Mouse (Mus musculus) erythroblast, embryonic 14.5 days (primary cell): ENCODE results near the gene Jdp2. TPM values are rescaled to one million over a fixed set of nuclear protein-coding genes. Genes with fewer than 3 reads are reported as not detected.
"Not testable (repeated sequence)": the region's sequence is repeated elsewhere in the genome, so short reads cannot be mapped to it uniquely, and the experiment has no call there.

Source experiments
- H3K27me3 ChIP-seq: 2 replicates; pipeline ENCODE4 v1.6.1; 2012; ENCODE audit warnings: inconsistent platforms; ENCODE audit not compliant: control insufficient read depth
- H3K36me3 ChIP-seq: 2 replicates; pipeline ENCODE4 v1.6.1; 2012; ENCODE audit warnings: mild to moderate bottlenecking, inconsistent platforms; ENCODE audit not compliant: control insufficient read depth
- H3K4me1 ChIP-seq: 2 replicates; pipeline ENCODE4 v1.6.1; 2012; ENCODE audit warnings: inconsistent platforms; ENCODE audit not compliant: control insufficient read depth
- H3K4me3 ChIP-seq: replicated peaks from 2 replicates; pipeline ENCODE3; 2012; ENCODE audit warnings: moderate library complexity, mild to moderate bottlenecking, inconsistent platforms
- H3K9me3 ChIP-seq: 2 replicates; pipeline ENCODE4 v1.6.1; 2012; ENCODE audit warnings: low read length, inconsistent platforms, mixed read lengths; ENCODE audit not compliant: control insufficient read depth
- GATA1 ChIP-seq: IDR thresholded peaks from 2 replicates; pipeline ENCODE4 v1.6.1; 2012; ENCODE audit warnings: low read length, inconsistent platforms, mixed read lengths
- TAL1 ChIP-seq: IDR thresholded peaks from 3 replicates; pipeline ENCODE4 v1.6.1; 2012; ENCODE audit warnings: low read length, inconsistent platforms, mixed read lengths
- polyA plus RNA-seq: library from polyadenylated mRNA; stranded (reverse); fragments of >175 nt; gene quantifications from 2 replicates; pipeline ENCODE4 v1.2.3, GENCODE M21; 2012

Gene Jdp2
- polyA plus RNA-seq, 1 experiment = 0.07 TPM

GRCm38 (mm10) chr12:85639326-85640008, 40.6 kb downstream of the Jdp2 start:
- Histone ChIP-seq H3K36me3 (no peaks in the 10 kb centered on the region), H3K9me3 (no peaks in the 10 kb centered on the region), H3K4me3 (no peak overlapping the region), H3K4me1 (no peaks in the 10 kb centered on the region), H3K27me3 (no peaks in the 10 kb centered on the region)
- TF ChIP-seq GATA1 (no peak), TAL1 (no peak)

- Histone ChIP-seq H3K36me3 (no peaks in the 10 kb centered on the region), H3K4me3 (no peak overlapping the region), H3K4me1 (no peaks in the 10 kb centered on the region), H3K27me3 (no peaks in the 10 kb centered on the region), H3K9me3 (no peaks in the 10 kb centered on the region)
- TF ChIP-seq TAL1 (no peak), GATA1 (no peak)
These were observed 42.2 kb downstream of the Jdp2 start for GRCm38 (mm10) chr12:85640852-85641563.

- no peaks in the 10 kb centered on the region for H3K4me1 ChIP-seq
- no peaks in the 10 kb centered on the region for H3K36me3 ChIP-seq
- no peak overlapping the region for H3K4me3 ChIP-seq
- TF ChIP-seq TAL1 (no peak), GATA1 (no peak)
- no peaks in the 10 kb centered on the region for H3K9me3 ChIP-seq
- H3K27me3 ChIP-seq = no peaks in the 10 kb centered on the region
These were observed 42.7 kb downstream of the Jdp2 start for GRCm38 (mm10) chr12:85641564-85641931.

GRCm38 (mm10) chr12:85643735-85644134, 44.9 kb downstream of the Jdp2 start:
- no peak overlapping the region for H3K4me3 ChIP-seq
- H3K9me3 ChIP-seq = no peaks in the 10 kb centered on the region
- H3K4me1 ChIP-seq = no peaks in the 10 kb centered on the region
- no peaks in the 10 kb centered on the region for H3K36me3 ChIP-seq
- TF ChIP-seq TAL1 (no peak), GATA1 (no peak)
- no peaks in the 10 kb centered on the region for H3K27me3 ChIP-seq

GRCm38 (mm10) chr12:85645664-85646063, 46.8 kb downstream of the Jdp2 start:
- Histone ChIP-seq H3K4me1 (no peaks in the 10 kb centered on the region), H3K36me3 (no peaks in the 10 kb centered on the region)

GRCm38 (mm10) chr12:85647346-85647745, 48.5 kb downstream of the Jdp2 start:
- TF ChIP-seq GATA1 (no peak), TAL1 (no peak)
- Histone ChIP-seq H3K27me3 (no peaks in the 10 kb centered on the region), H3K9me3 (peaks cover 7% of the 10 kb centered on the region), H3K4me1 (no peaks in the 10 kb centered on the region), H3K36me3 (no peaks in the 10 kb centered on the region), H3K4me3 (no peak overlapping the region)

More at GRCm38 (mm10) chr12:85645664-85646063, 46.8 kb downstream of the Jdp2 start:
- TF ChIP-seq TAL1 (no peak), GATA1 (no peak)
- H3K9me3 ChIP-seq = peaks cover 4% of the 10 kb centered on the region
- H3K4me3 ChIP-seq = no peak overlapping the region
- no peaks in the 10 kb centered on the region for H3K27me3 ChIP-seq

GRCm38 (mm10) chr12:85647955-85648354, 49.1 kb downstream of the Jdp2 start:
- Histone ChIP-seq H3K36me3 (no peaks in the 10 kb centered on the region), H3K4me1 (no peaks in the 10 kb centered on the region), H3K9me3 (peaks cover 7% of the 10 kb centered on the region), H3K4me3 (no peak overlapping the region), H3K27me3 (no peaks in the 10 kb centered on the region)
- no peak for TF ChIP-seq TAL1
- no peak for TF ChIP-seq GATA1

GRCm38 (mm10) chr12:85659319-85659718, 60.5 kb downstream of the Jdp2 start:
- TF ChIP-seq TAL1 = no peak
- Histone ChIP-seq H3K4me3 (no peak overlapping the region), H3K9me3 (no peaks in the 10 kb centered on the region), H3K27me3 (no peaks in the 10 kb centered on the region), H3K4me1 (no peaks in the 10 kb centered on the region), H3K36me3 (no peaks in the 10 kb centered on the region)

- H3K36me3 ChIP-seq = no peaks in the 10 kb centered on the region
- H3K4me1 ChIP-seq = no peaks in the 10 kb centered on the region
- no peak overlapping the region for H3K4me3 ChIP-seq
- no peak for TF ChIP-seq TAL1
- TF ChIP-seq GATA1 = no peak
- H3K9me3 ChIP-seq = no peaks in the 10 kb centered on the region
- no peaks in the 10 kb centered on the region for H3K27me3 ChIP-seq
These were observed 62.0 kb downstream of the Jdp2 start for GRCm38 (mm10) chr12:85660855-85661254.

GRCm38 (mm10) chr12:85662232-85662631, 63.4 kb downstream of the Jdp2 start:
- H3K9me3 ChIP-seq, H3K4me1 ChIP-seq, H3K36me3 ChIP-seq, H3K27me3 ChIP-seq, H3K4me3 ChIP-seq: not testable (repeated sequence)
